Mouse (Mus musculus) forebrain, embryonic 10.5 days (tissue): ENCODE measurements around the gene Acap3. TPM values are rescaled to one million over a fixed set of nuclear protein-coding genes. Genes with fewer than 3 reads are reported as not detected.

Experiments
- DNase-seq: peaks from one replicate; pipeline ENCODE4 v3.0.0-alpha.2; 2017; ENCODE audit warnings: low spot score; ENCODE audit errors: extremely low spot score
- H3K27ac ChIP-seq: fragments of 300-500 bp; sonication (generic); 2 replicates; pipeline ENCODE4 v1.5.1; 2016; ENCODE audit warnings: mild to moderate bottlenecking
- H3K27me3 ChIP-seq: fragments of 300-500 bp; sonication (generic); 2 replicates; pipeline ENCODE4 v1.6.1; 2016; ENCODE audit warnings: mild to moderate bottlenecking; ENCODE audit not compliant: poor library complexity, severe bottlenecking
- H3K36me3 ChIP-seq: fragments of 300-500 bp; sonication (generic); replicated peaks from 2 replicates; pipeline ENCODE4 v1.6.1; 2016; ENCODE audit warnings: mild to moderate bottlenecking, moderate library complexity
- H3K4me1 ChIP-seq: fragments of 300-500 bp; sonication (generic); 2 replicates; pipeline ENCODE4 v1.6.1; 2016
- H3K4me3 ChIP-seq: fragments of 300-500 bp; sonication (generic); 2 replicates; pipeline ENCODE4 v1.5.1; 2016; ENCODE audit warnings: mild to moderate bottlenecking, moderate library complexity
- H3K9me3 ChIP-seq: fragments of 300-500 bp; sonication (generic); 2 replicates; pipeline ENCODE4 v1.6.1; 2016; ENCODE audit warnings: mild to moderate bottlenecking, moderate library complexity
- WGBS: fragments of 180-500 bp; shearing (Covaris S2); methylation state at CpG from one replicate; pipeline ENCODE4 v1.1.7; 2016; 5-methylcytosine and 5-hydroxymethylcytosine counted together
- polyA plus RNA-seq: library from polyadenylated mRNA; unstranded; fragments of >200 nt; fragmentation: Nextera tagmentation; extraction: Ambion mirVana; gene quantifications from 2 replicates; pipeline ENCODE4 v1.2.1, GENCODE M21; 2016

Gene Acap3
- polyA plus RNA-seq, 1 experiment from 2014 or later, result 24.5 TPM

DNA sequence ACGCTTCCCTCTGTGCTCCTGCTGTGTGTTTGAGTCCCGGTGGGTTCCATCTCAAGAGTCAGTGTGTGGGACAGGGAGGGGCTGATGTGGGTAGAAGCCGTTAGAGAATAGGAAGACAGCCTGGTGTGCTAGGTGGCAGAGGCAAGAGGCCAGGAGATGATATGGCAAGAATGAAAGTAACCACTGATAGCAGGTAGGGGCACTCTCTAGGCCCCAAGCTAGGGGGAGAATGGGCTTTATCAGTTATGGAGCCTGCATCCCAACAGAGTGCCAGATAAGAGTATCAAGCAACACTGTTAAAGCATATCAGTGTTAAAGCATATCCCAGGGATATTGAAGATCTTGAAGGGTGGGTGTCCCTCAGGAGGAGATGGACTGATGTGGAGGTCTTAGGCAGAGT, 34.7 kb upstream of the Acap3 start:
- Histone ChIP-seq H3K4me3 (no peak overlapping the region), H3K36me3 (peaks cover 94% of the 10 kb centered on the region), H3K27ac (no peak overlapping the region), H3K4me1 (no peaks in the 10 kb centered on the region), H3K9me3 (no peaks in the 10 kb centered on the region), H3K27me3 (no peaks in the 10 kb centered on the region)
- no peak for DNase-seq
- 92% methylated on average over 3 of the region's 3 CpGs for WGBS

GRCm38 (mm10) chr4:155859318-155859717, 32.3 kb upstream of the Acap3 start:
- H3K9me3 ChIP-seq, result no peaks in the 10 kb centered on the region
- peaks cover 77% of the 10 kb centered on the region for H3K36me3 ChIP-seq
- H3K27ac ChIP-seq, result no peak overlapping the region
- H3K4me3 ChIP-seq, result no peak overlapping the region
- H3K4me1 ChIP-seq, result no peaks in the 10 kb centered on the region
- H3K27me3 ChIP-seq, result no peaks in the 10 kb centered on the region
- WGBS, result 31% methylated on average over 13 of the region's 13 CpGs
- DNase-seq, result peak; percentile 74

DNA sequence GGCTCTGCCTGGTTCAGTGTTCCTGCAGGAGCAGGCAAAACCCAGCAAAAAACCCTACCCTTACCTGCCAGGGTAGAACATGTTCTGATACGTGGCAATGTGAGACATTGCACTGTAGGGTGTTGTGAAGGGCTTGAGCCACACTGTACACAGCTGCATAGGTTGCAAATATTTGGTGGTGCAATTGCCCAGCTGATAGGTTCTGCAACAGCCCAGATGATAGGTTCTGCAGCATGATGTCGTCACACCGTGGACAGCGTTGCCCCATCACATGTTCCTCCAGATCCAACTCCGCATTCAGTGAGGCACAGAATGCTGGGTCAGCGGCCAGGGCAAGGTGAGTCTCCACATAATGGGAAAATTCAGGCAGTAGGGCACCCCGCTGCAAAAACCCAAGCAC, 29.8 kb upstream of the Acap3 start:
- WGBS, result 91% methylated on average over 7 of the region's 7 CpGs
- H3K27me3 ChIP-seq, result no peaks in the 10 kb centered on the region
- H3K9me3 ChIP-seq, result no peaks in the 10 kb centered on the region
- H3K4me3 ChIP-seq, result no peak overlapping the region
- peaks cover 76% of the 10 kb centered on the region for H3K36me3 ChIP-seq
- no peak overlapping the region for H3K27ac ChIP-seq
- no peaks in the 10 kb centered on the region for H3K4me1 ChIP-seq
- no peak for DNase-seq

GRCm38 (mm10) chr4:155863001-155863400, 28.6 kb upstream of the Acap3 start, which contains the start of gene Tas1r3:
Gene Tas1r3 (minus strand): TSS chr4:155863362.
- DNase-seq, result no peak
- H3K36me3 ChIP-seq, result peaks cover 66% of the 10 kb centered on the region
- 83% methylated on average over 5 of the region's 5 CpGs for WGBS

GRCm38 (mm10) chr4:155868614-155869298, 22.9 kb upstream of the Acap3 start:
- peak overlapping the region; percentile 84 for H3K4me3 ChIP-seq
- H3K9me3 ChIP-seq, result no peaks in the 10 kb centered on the region
- no peak for DNase-seq
- H3K27me3 ChIP-seq, result no peaks in the 10 kb centered on the region
- peaks cover 56% of the 10 kb centered on the region for H3K36me3 ChIP-seq
- peak overlapping the region; percentile 88 for H3K27ac ChIP-seq
- H3K4me1 ChIP-seq, result peaks cover 26% of the 10 kb centered on the region
- 14% methylated on average over 22 of the region's 22 CpGs for WGBS

More at GRCm38 (mm10) chr4:155863001-155863400, 28.6 kb upstream of the Acap3 start, which contains the start of gene Tas1r3:
- Histone ChIP-seq H3K4me3 (no peak within 1 kb of the TSS), H3K4me1 (no peaks in the 10 kb centered on the region), H3K9me3 (no peaks in the 10 kb centered on the region), H3K27ac (no peak within 1 kb of the TSS), H3K27me3 (no peaks in the 10 kb centered on the region)

DNA sequence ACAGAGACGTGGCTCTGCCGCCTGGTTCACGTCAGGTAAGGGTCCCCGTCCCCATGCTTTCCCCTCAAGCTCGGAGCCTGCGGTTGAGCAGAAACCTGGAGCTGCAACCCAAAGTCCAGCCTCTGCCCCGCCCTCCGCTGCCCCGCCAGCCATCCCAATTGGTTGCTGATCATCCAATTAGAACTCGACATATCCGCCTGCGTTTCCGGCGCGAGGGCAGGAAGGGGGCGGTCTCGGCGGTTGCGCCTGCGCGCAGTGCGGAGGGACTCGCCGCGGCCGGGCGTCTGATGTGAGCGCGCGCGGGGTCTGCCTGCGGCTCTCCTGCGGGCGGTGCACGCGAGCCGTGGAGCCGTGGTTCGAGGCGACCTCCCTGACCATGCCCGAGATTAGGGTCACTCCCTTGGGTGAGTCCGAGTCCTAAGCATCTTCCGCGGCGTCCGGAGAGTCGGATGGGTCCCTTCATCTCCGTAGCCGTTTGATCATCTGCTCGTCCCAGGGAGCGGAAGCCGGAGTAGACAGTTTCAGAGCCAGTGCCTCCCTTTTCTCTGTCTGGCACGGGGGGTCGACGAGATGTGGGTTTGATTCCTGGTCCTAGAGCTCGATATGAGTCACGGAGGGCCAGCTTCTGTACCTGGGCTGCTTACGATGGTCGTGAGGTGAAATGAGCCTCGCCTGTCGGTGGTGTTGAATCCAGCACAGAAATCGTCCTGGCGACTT, 22.1 kb upstream of the Acap3 start, which contains the start of the genes Cptp and Ints11:
Gene Cptp, minus strand, starts transcription at position 124 of the 717 bp plus-strand sequence.
Gene Ints11, plus strand, starts transcription at position 230 of the 717 bp plus-strand sequence.
- H3K36me3 ChIP-seq, result peaks cover 63% of the 10 kb centered on the region
- WGBS, result under 1% methylated on average over 63 of the region's 63 CpGs

GRCm38 (mm10) chr4:155871404-155871803, 20.2 kb upstream of the Acap3 start:
- H3K9me3 ChIP-seq, result no peaks in the 10 kb centered on the region
- 96% methylated on average over 7 of the region's 7 CpGs for WGBS
- H3K4me1 ChIP-seq, result peaks cover 26% of the 10 kb centered on the region
- H3K4me3 ChIP-seq, result no peak overlapping the region
- no peak overlapping the region for H3K27ac ChIP-seq
- DNase-seq, result no peak
- H3K36me3 ChIP-seq, result peaks cover 62% of the 10 kb centered on the region
- no peaks in the 10 kb centered on the region for H3K27me3 ChIP-seq

More for the DNA sequence above, 22.1 kb upstream of the Acap3 start, which contains the start of the genes Cptp and Ints11:
- Histone ChIP-seq H3K9me3 (no peaks in the 10 kb centered on the region), H3K27ac (peak within 1 kb of the TSS; percentile 88), H3K27me3 (no peaks in the 10 kb centered on the region), H3K4me3 (peak within 1 kb of the TSS; percentile 84), H3K4me1 (peaks cover 26% of the 10 kb centered on the region)
- peak; percentile 97 for DNase-seq

- H3K4me3 ChIP-seq, result no peak overlapping the region
- H3K27ac ChIP-seq, result no peak overlapping the region
- peaks cover 90% of the 10 kb centered on the region for H3K36me3 ChIP-seq
These were observed 8.0 kb upstream of the Acap3 start for GRCm38 (mm10) chr4:155883587-155883986.

DNA sequence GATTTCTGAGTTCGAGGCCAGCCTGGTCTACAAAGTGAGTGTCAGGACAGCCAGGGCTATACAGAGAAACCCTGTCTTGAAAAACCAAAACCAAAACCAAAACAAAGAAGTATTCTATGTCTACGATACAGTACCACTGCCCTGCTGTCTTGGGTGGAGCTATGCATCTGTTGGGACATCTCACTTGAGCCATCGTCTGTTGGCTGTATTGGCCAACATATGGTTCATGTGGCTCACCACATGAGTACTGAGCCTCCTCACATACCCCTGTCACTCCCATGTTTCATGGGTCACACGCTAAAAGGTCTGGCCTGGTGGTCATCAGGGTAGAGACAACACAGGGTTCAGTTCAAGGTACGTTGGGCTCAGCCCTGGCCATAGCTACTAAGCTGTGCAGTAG, 5.3 kb upstream of the Acap3 start:
- peaks cover 81% of the 10 kb centered on the region for H3K36me3 ChIP-seq
- WGBS, result 96% methylated on average over 5 of the region's 5 CpGs
- no peaks in the 10 kb centered on the region for H3K27me3 ChIP-seq
- no peaks in the 10 kb centered on the region for H3K9me3 ChIP-seq
- H3K4me1 ChIP-seq, result peaks cover 15% of the 10 kb centered on the region
- no peak overlapping the region for H3K27ac ChIP-seq
- DNase-seq, result no peak
- no peak overlapping the region for H3K4me3 ChIP-seq

More at GRCm38 (mm10) chr4:155883587-155883986, 8.0 kb upstream of the Acap3 start:
- DNase-seq, result no peak
- 87% methylated on average over 3 of the region's 3 CpGs for WGBS
- Histone ChIP-seq H3K9me3 (no peaks in the 10 kb centered on the region), H3K27me3 (no peaks in the 10 kb centered on the region), H3K4me1 (no peaks in the 10 kb centered on the region)

DNA sequence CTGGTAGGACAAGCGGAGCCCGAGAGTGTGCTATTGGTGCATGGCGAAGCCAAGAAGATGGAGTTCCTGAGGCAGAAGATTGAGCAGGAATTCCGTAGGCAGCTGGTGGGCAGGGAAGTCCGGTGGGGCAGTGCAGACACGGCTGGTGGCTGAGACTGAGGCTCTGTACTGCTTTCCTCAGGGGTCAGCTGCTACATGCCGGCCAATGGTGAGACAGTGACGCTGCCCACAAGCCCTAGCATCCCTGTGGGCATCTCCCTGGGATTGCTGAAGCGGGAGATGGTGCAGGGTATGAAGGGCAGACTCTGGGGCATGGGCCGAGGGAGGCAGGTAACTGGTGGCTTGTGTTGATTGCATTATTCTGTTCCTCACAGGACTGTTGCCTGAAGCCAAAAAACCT, 3.9 kb upstream of the Acap3 start:
- Histone ChIP-seq H3K4me1 (peaks cover 21% of the 10 kb centered on the region), H3K27ac (no peak overlapping the region), H3K4me3 (no peak overlapping the region), H3K36me3 (peaks cover 73% of the 10 kb centered on the region), H3K9me3 (no peaks in the 10 kb centered on the region), H3K27me3 (no peaks in the 10 kb centered on the region)
- DNase-seq, result no peak
- WGBS, result 91% methylated on average over 10 of the region's 10 CpGs

DNA sequence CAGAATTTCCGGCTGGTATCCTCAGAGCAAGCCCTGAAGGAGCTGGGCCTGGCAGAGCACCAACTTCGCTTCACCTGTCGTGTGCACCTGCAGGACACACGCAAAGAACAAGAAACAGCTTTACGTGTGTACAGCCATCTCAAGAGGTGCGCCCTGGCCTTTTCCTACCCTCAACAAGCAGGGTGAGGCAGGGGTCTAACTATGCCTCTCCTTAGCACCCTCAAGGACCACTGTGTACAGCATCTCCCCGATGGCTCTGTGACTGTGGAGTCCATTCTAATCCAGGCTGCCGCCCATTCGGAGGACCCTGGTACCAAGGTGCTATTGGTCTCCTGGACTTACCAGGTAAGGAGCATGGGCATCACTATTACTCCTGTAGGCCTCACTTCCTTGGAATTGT, 3.4 kb upstream of the Acap3 start:
- Histone ChIP-seq H3K27ac (no peak overlapping the region), H3K36me3 (peaks cover 69% of the 10 kb centered on the region), H3K4me3 (no peak overlapping the region), H3K27me3 (no peaks in the 10 kb centered on the region), H3K9me3 (no peaks in the 10 kb centered on the region), H3K4me1 (peaks cover 26% of the 10 kb centered on the region)
- DNase-seq, result no peak
- 91% methylated on average over 9 of the region's 9 CpGs for WGBS

- Histone ChIP-seq H3K4me3 (no peak overlapping the region), H3K27ac (no peak overlapping the region), H3K9me3 (no peaks in the 10 kb centered on the region), H3K36me3 (peaks cover 59% of the 10 kb centered on the region), H3K27me3 (no peaks in the 10 kb centered on the region), H3K4me1 (peaks cover 38% of the 10 kb centered on the region)
- 80% methylated on average over 5 of the region's 5 CpGs for WGBS
- no peak for DNase-seq
These were observed 2.3 kb upstream of the Acap3 start for GRCm38 (mm10) chr4:155889316-155889715.

DNA sequence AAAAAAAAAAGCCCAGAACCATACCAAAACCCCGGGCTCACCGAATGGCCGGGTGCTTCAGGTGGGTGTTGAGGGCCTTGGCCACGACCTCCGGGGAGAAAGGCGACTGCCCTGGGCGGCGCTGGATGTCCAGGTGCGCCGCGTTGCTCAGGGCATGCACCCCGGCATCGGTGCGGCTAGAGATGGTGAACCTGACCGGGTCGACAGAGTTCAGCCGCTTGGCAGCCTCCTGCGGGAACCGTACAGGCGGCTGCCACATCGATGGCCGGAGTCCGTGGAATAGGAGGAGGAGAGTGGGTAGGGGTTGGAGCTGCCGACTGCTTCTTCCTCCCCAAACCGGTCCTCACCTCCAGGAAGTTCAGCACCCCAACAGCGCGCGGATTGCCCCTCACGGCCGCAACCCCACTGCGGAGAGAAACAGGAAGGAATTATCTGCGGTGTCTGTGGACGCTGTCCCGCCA, 581 bp upstream of the Acap3 start:
- H3K27me3 ChIP-seq, result no peaks in the 10 kb centered on the region
- H3K4me3 ChIP-seq, result peak overlapping the region; percentile 94
- no peaks in the 10 kb centered on the region for H3K9me3 ChIP-seq
- WGBS, result 0% methylated on average over 34 of the region's 34 CpGs
- H3K27ac ChIP-seq, result peak overlapping the region; percentile 95
- DNase-seq, result no peak
- H3K36me3 ChIP-seq, result peaks cover 46% of the 10 kb centered on the region
- H3K4me1 ChIP-seq, result peaks cover 50% of the 10 kb centered on the region
